Comparison of ENCODE assay signal across 22 mouse cellular contexts in the genomic region with DNA sequence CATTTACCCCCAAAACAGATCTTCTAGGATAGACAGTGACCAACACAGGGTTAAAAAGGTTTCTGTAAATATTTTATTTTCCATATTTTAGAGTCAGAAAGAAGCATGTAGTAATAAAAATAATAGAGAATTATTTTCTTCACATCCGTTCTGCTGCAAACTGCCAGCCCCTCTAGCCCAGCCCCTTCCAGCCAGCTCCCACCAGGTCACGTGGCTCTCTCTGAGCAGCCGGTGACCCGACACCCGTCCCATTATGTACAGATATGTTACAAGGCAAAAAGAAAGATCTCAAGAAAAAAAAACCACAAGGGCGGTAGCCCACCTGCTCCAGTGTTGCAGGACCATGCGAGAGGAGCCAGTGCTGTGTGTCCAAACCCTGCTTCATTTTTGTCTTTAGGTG. TPM values are rescaled to one million over a fixed set of nuclear protein-coding genes. Genes with fewer than 3 reads are reported as not detected.
DNase-seq lines count a peak whose midpoint lies in the region; ATAC-seq and TF ChIP-seq lines count a peak whose summit lies in the region.
"Had no signal": no experiment of that assay in that cellular context is flagged by ENCODE, and none has a peak within 500 bp of the region (broad histone marks: within the 10 kb centered on the region; RNA-seq: fewer than 3 reads in every experiment).

No protein-coding gene starts in this region.

- no peak overlapping the region for H3K9ac ChIP-seq in embryonic facial prominence, embryonic 14.5 days (ENCODE audit: low read depth, low read length)
- no peak overlapping the region for H3K9ac ChIP-seq in intestine, postnatal 0 days (ENCODE audit: low read depth, low read length)
- H3K9ac ChIP-seq in heart, adult 2 months (ENCODE audit: low read depth, low read length) = no peak overlapping the region
- H3K9ac ChIP-seq: embryonic facial prominence, embryonic 15.5 days; intestine, embryonic 15.5 days; limb, embryonic 15.5 days; liver, embryonic 14.5 days; midbrain, embryonic 12.5 days; neural tube, embryonic 15.5 days had no signal

- H3K4me1 ChIP-seq in embryonic facial prominence, embryonic 14.5 days (ENCODE audit: control insufficient read depth, insufficient read depth, low read length) = no peaks in the 10 kb centered on the region
- no peaks in the 10 kb centered on the region for H3K4me1 ChIP-seq in intestine, postnatal 0 days (replicated peaks; ENCODE audit: control insufficient read depth, insufficient read depth, low read length)
- peaks cover 6% of the 10 kb centered on the region for H3K4me1 ChIP-seq in heart, adult 2 months (ENCODE audit: control insufficient read depth, insufficient read depth, low read length)
- H3K4me1 ChIP-seq: embryonic facial prominence, embryonic 15.5 days; intestine, embryonic 15.5 days; limb, embryonic 15.5 days; midbrain, embryonic 12.5 days; neural tube, embryonic 15.5 days had no signal

- no peak for TF ChIP-seq POLR2A in heart, adult 2 months (IDR thresholded peaks at IDR 0.05; ENCODE audit: insufficient read depth, low read depth, low read length)

- TF ChIP-seq EP300 in heart, adult 2 months (IDR thresholded peaks at IDR 0.05; ENCODE audit: insufficient read depth, low read depth, low read length) = no peak

- no peak overlapping the region for H3ac ChIP-seq in C2C12 (ENCODE audit: control insufficient read depth, insufficient read length, low read depth)

- no peak overlapping the region for H3K4me2 ChIP-seq in embryonic facial prominence, embryonic 14.5 days (ENCODE audit: low read depth, low read length)
- H3K4me2 ChIP-seq in intestine, postnatal 0 days (replicated peaks; ENCODE audit: low read depth) = no peak overlapping the region
- H3K4me2 ChIP-seq: embryonic facial prominence, embryonic 15.5 days; intestine, embryonic 15.5 days; limb, embryonic 15.5 days; midbrain, embryonic 12.5 days; neural tube, embryonic 15.5 days had no signal

- no peak overlapping the region for H3K27ac ChIP-seq in embryonic facial prominence, embryonic 14.5 days (replicated peaks; ENCODE audit: low read depth, low read length)
- no peak overlapping the region for H3K27ac ChIP-seq in intestine, postnatal 0 days (ENCODE audit: low read depth, low read length)
- H3K27ac ChIP-seq in heart, adult 2 months = no peak overlapping the region
- H3K27ac ChIP-seq: embryonic facial prominence, embryonic 15.5 days; heart, embryonic 10.5 days; hindbrain, embryonic 10.5 days; intestine, embryonic 15.5 days; limb, embryonic 15.5 days; liver, embryonic 14.5 days; midbrain, embryonic 12.5 days; neural tube, embryonic 15.5 days had no signal

- no peaks in the 10 kb centered on the region for H3K79me2 ChIP-seq in C2C12 (ENCODE audit: control insufficient read depth, insufficient read depth)
- H3K79me2 ChIP-seq in heart, adult 2 months (replicated peaks; ENCODE audit: control insufficient read depth, insufficient read depth, low read length) = no peaks in the 10 kb centered on the region

- intact Hi-C loops in heart, adult 2 months (cut with DNase I) = no loop called here

- no peak overlapping the region for H3K4me3 ChIP-seq in C2C12 (ENCODE audit: insufficient read depth, poor library complexity, severe bottlenecking)
- no peak overlapping the region for H3K4me3 ChIP-seq in embryonic facial prominence, embryonic 14.5 days (ENCODE audit: low read depth, low read length)
- no peak overlapping the region for H3K4me3 ChIP-seq in intestine, postnatal 0 days (ENCODE audit: low read depth, low read length)
- no peak overlapping the region for H3K4me3 ChIP-seq in heart, adult 2 months
- H3K4me3 ChIP-seq: embryonic facial prominence, embryonic 15.5 days; gastrocnemius, adult 2 months; heart, embryonic 10.5 days; hindbrain, embryonic 10.5 days; intestine, embryonic 15.5 days; limb, embryonic 15.5 days; midbrain, embryonic 12.5 days; neural tube, embryonic 15.5 days had no signal

- no peak for ATAC-seq in embryonic facial prominence, embryonic 14.5 days (ENCODE audit: low read depth)
- no peak for ATAC-seq in intestine, postnatal 0 days
- ATAC-seq: forebrain, embryonic 14.5 days; hindbrain, embryonic 16.5 days; intestine, embryonic 15.5 days had no signal

- peak; percentile 4 for DNase-seq in adrenal gland, postnatal 14 days
- no peak for DNase-seq in adrenal gland, postnatal 36 days
- DNase-seq in kidney, postnatal 10 days = peak; percentile 75
- no peak for DNase-seq in kidney, postnatal 25 days
- DNase-seq in embryonic facial prominence, embryonic 14.5 days (ENCODE audit: low spot score) = peak; percentile 13
- no peak for DNase-seq in heart, adult 2 months
- DNase-seq: cerebellum, adult 11 months; cerebellum, adult 9-11 months; gastrocnemius, adult 2 months had no signal

- H3K79me3 ChIP-seq in C2C12 (ENCODE audit: low read depth) = no peaks in the 10 kb centered on the region

- WGBS in embryonic facial prominence, embryonic 14.5 days = 32% methylated on average over 7 of the region's 7 CpGs
- 60% methylated on average over 7 of the region's 7 CpGs for WGBS in intestine, postnatal 0 days
- WGBS in heart, adult 2 months = 64% methylated on average over 7 of the region's 7 CpGs

- TF ChIP-seq CTCF in C2C12 (IDR thresholded peaks at IDR 0.05; ENCODE audit: control insufficient read depth, insufficient read depth, insufficient read length) = no peak
- no peak for TF ChIP-seq CTCF in intestine, postnatal 0 days (IDR thresholded peaks at IDR 0.05; ENCODE audit: low read depth)
- no peak for TF ChIP-seq CTCF in heart, adult 2 months (IDR thresholded peaks at IDR 0.05)

- H3K9me3 ChIP-seq in embryonic facial prominence, embryonic 14.5 days (ENCODE audit: control insufficient read depth, low read length) = no peaks in the 10 kb centered on the region
- H3K9me3 ChIP-seq in intestine, postnatal 0 days (ENCODE audit: control insufficient read depth) = no peaks in the 10 kb centered on the region
- H3K9me3 ChIP-seq: embryonic facial prominence, embryonic 15.5 days; heart, embryonic 10.5 days; hindbrain, embryonic 10.5 days; intestine, embryonic 15.5 days; limb, embryonic 15.5 days; midbrain, embryonic 12.5 days; neural tube, embryonic 15.5 days had no signal

- H3K36me3 ChIP-seq in C2C12 (ENCODE audit: control insufficient read depth, insufficient read depth) = no peaks in the 10 kb centered on the region
- H3K36me3 ChIP-seq in embryonic facial prominence, embryonic 14.5 days (ENCODE audit: control insufficient read depth, insufficient read depth, low read length) = no peaks in the 10 kb centered on the region
- peaks cover 44% of the 10 kb centered on the region for H3K36me3 ChIP-seq in intestine, postnatal 0 days (ENCODE audit: control insufficient read depth, insufficient read depth)
- no peaks in the 10 kb centered on the region for H3K36me3 ChIP-seq in heart, adult 2 months (ENCODE audit: control insufficient read depth, insufficient read depth, low read length)
- H3K36me3 ChIP-seq: embryonic facial prominence, embryonic 15.5 days; hindbrain, embryonic 10.5 days; intestine, embryonic 15.5 days; midbrain, embryonic 12.5 days had no signal

- peaks cover 75% of the 10 kb centered on the region for H3K27me3 ChIP-seq in C2C12 (ENCODE audit: control insufficient read depth, insufficient read depth, insufficient read length)
- no peaks in the 10 kb centered on the region for H3K27me3 ChIP-seq in embryonic facial prominence, embryonic 14.5 days (replicated peaks; ENCODE audit: control insufficient read depth, insufficient read depth, low read length)
- H3K27me3 ChIP-seq in intestine, postnatal 0 days (replicated peaks; ENCODE audit: control insufficient read depth, insufficient read depth, low read length) = no peaks in the 10 kb centered on the region
- no peaks in the 10 kb centered on the region for H3K27me3 ChIP-seq in heart, adult 2 months (ENCODE audit: control insufficient read depth, insufficient read depth, low read length)
- H3K27me3 ChIP-seq: embryonic facial prominence, embryonic 15.5 days; intestine, embryonic 15.5 days; limb, embryonic 15.5 days; midbrain, embryonic 12.5 days; neural tube, embryonic 15.5 days had no signal

TF ChIP-seq in C2C12, 6 proteins besides CTCF, POLR2A, EP300 and RAD21:
- TF ChIP-seq CEBPB (IDR thresholded peaks at IDR 0.05; ENCODE audit: low read depth) (no peak), MYOD1 (IDR thresholded peaks at IDR 0.05; ENCODE audit: control insufficient read depth, insufficient read length, low read depth) (no peak), USF1 (IDR thresholded peaks at IDR 0.05; ENCODE audit: low read depth) (peak; percentile 18)

RNA-seq across cellular contexts. Expression of a gene that starts 29.0 kb away (rescaled TPM):
- total RNA-seq in adrenal gland, postnatal 14 days (2021) = 76.0 and 81.6 TPM in 2 replicates
- total RNA-seq in adrenal gland, postnatal 36 days (2021) = 100 to 1,000 TPM in 1 of 2 experiments, 10 to 100 TPM in 1; 83.7 to 248 TPM
- polyA plus RNA-seq in C2C12 (2012; fragmentation: generic; extraction: Trizol) = 0.73 TPM
- 43.2 and 56.9 TPM in 2 replicates for polyA plus RNA-seq in embryonic facial prominence, embryonic 14.5 days (2014; fragmentation: Nextera tagmentation; extraction: Ambion mirVana)
- 75.6 and 77.3 TPM in 2 replicates for polyA plus RNA-seq in intestine, postnatal 0 days (2015; fragmentation: Nextera tagmentation; extraction: Ambion mirVana)
- 100 to 1,000 TPM; 114 to 129 TPM for total RNA-seq in heart, adult 2 months (2021)
- polyA plus RNA-seq in heart, adult 2 months (2012; rRNA removed) = 133 and 153 TPM in 2 replicates

RNA-seq across cellular contexts. Expression of a gene that starts 30.3 kb away (rescaled TPM):
- total RNA-seq in adrenal gland, postnatal 14 days (2021) = 3.1 and 3.6 TPM in 2 replicates
- total RNA-seq in adrenal gland, postnatal 36 days (2021) = 1 to 10 TPM in 1 of 2 experiments, under 1 TPM in 1; 0.92 to 1.1 TPM
- not detected for polyA plus RNA-seq in C2C12 (2012; fragmentation: generic; extraction: Trizol)
- 1.2 and 1.5 TPM in 2 replicates for polyA plus RNA-seq in embryonic facial prominence, embryonic 14.5 days (2014; fragmentation: Nextera tagmentation; extraction: Ambion mirVana)
- polyA plus RNA-seq in intestine, postnatal 0 days (2015; fragmentation: Nextera tagmentation; extraction: Ambion mirVana) = 5.8 and 6.1 TPM in 2 replicates
- total RNA-seq in heart, adult 2 months (2021) = 1 to 10 TPM; 4.8 to 8.0 TPM
- 10.2 and 17.0 TPM in 2 replicates for polyA plus RNA-seq in heart, adult 2 months (2012; rRNA removed)
- total RNA-seq: common myeloid progenitor, adult 5-6 weeks had no signal
- polyA plus RNA-seq: forebrain, embryonic 14.5 days; midbrain, embryonic 12.5 days had no signal

Comparison
In these comparisons a context has a peak if more than half of its experiments do, and no peak if none do; other contexts are left out.
1. DNase-seq: peak in adrenal gland, postnatal 14 days (single experiment), kidney, postnatal 10 days (single experiment) and embryonic facial prominence, embryonic 14.5 days (single experiment); none in adrenal gland, postnatal 36 days (0 of 2), kidney, postnatal 25 days (0 of 2) and heart, adult 2 months (0 of 2).
2. RNA of a gene that starts 29.0 kb away (polyA plus RNA-seq): 133 to 153 TPM in heart, adult 2 months, 75.6 to 77.3 TPM in intestine, postnatal 0 days and 43.2 to 56.9 TPM in embryonic facial prominence, embryonic 14.5 days; 0.73 TPM in C2C12 (single experiment); every median in the first group is over 10 times any median in the second.